Mouse (Mus musculus) erythroblast, adult 5-6 weeks (primary cell): Measurements from ENCODE around the gene Olfr1186. TPM values are rescaled to one million over a fixed set of nuclear protein-coding genes. Genes with fewer than 3 reads are reported as not detected.
"Not testable (repeated sequence)": the region's sequence is repeated elsewhere in the genome, so short reads cannot be mapped to it uniquely, and the experiment has no call there.

Experiments
- ATAC-seq: replicated peaks from 2 replicates; pipeline ENCODE4 v1.8.0; 2016; ENCODE audit warnings: moderate number of reproducible peaks, mild to moderate bottlenecking, moderate TSS enrichment, inconsistent platforms; ENCODE audit not compliant: poor library complexity, low FRiP score, severe bottlenecking
- total RNA-seq, 2 experiments: library from RNA; stranded (forward) in 1 of 2; stranded (reverse) in 1 of 2; fragments of 150-400 nt in 1 of 2; fragments of 200-764, 138-1000 nt in 1 of 2; gene quantifications; 2 replicates each; pipeline versions ENCODE4 v1.2.3 to v1.2.4; 2015 to 2017; ENCODE audit warnings: low replicate concordance in 2 of 2

The Olfr1186 gene
- total RNA-seq (2015; ENCODE audit: low replicate concordance) = not detected in 2 replicates
- total RNA-seq (2017; ENCODE audit: low replicate concordance) = not detected in 2 replicates

GRCm38 (mm10) chr2:88518251-88518650, at the start of gene Olfr1186:
Gene Olfr1186 (plus strand): TSS chr2:88518551.
- no peak for ATAC-seq

GRCm38 (mm10) chr2:88483298-88483697, 35.1 kb upstream of the Olfr1186 start, which contains the start of gene Olfr1184:
Gene Olfr1184 (plus strand): TSS chr2:88483598.
- no peak for ATAC-seq

- no peak for ATAC-seq
Measured at GRCm38 (mm10) chr2:88493020-88493419, 25.3 kb upstream of the Olfr1186 start, which contains the start of gene Olfr1185-ps1. Gene Olfr1185-ps1 (plus strand): TSS chr2:88493320.

GRCm38 (mm10) chr2:88525720-88526119, 7.4 kb downstream of the Olfr1186 start:
- no peak for ATAC-seq

- no peak for ATAC-seq
Measured at GRCm38 (mm10) chr2:88556635-88557034, 38.3 kb downstream of the Olfr1186 start, which contains the start of gene Olfr1188. Gene Olfr1188 (plus strand): TSS chr2:88556935.

GRCm38 (mm10) chr2:88572696-88573095, 54.3 kb downstream of the Olfr1186 start:
- ATAC-seq = not testable (repeated sequence)

Other genes with a start within 250 kb of the Olfr1186 start
- gene Olfr1173, start 238.7 kb upstream of the Olfr1186 start, total RNA-seq (2015; ENCODE audit: low replicate concordance) = not detected in 2 replicates
- gene Olfr1173, start 238.7 kb upstream of the Olfr1186 start, total RNA-seq (2017; ENCODE audit: low replicate concordance) = not detected in 2 replicates
- gene Olfr1174-ps, start 203.4 kb upstream of the Olfr1186 start, total RNA-seq (2015; ENCODE audit: low replicate concordance) = 0.96 TPM in 1 of 2 replicates, not detected in the other
- gene Olfr1174-ps, start 203.4 kb upstream of the Olfr1186 start, total RNA-seq (2017; ENCODE audit: low replicate concordance) = not detected in 2 replicates
- gene Olfr1175-ps, start 191.3 kb upstream of the Olfr1186 start, total RNA-seq (2015; ENCODE audit: low replicate concordance) = not detected in 2 replicates
- gene Olfr1175-ps, start 191.3 kb upstream of the Olfr1186 start, total RNA-seq (2017; ENCODE audit: low replicate concordance) = not detected in 2 replicates
- gene Olfr1176, start 181.8 kb upstream of the Olfr1186 start, total RNA-seq (2015; ENCODE audit: low replicate concordance) = not detected in 2 replicates
- not detected in 2 replicates for gene Olfr1176, start 181.8 kb upstream of the Olfr1186 start, total RNA-seq (2017; ENCODE audit: low replicate concordance)
- not detected in 2 replicates for gene Olfr1177-ps, start 172.1 kb upstream of the Olfr1186 start, total RNA-seq (2015; ENCODE audit: low replicate concordance)
- 1.5 TPM in 1 of 2 replicates, not detected in the other for gene Olfr1177-ps, start 172.1 kb upstream of the Olfr1186 start, total RNA-seq (2017; ENCODE audit: low replicate concordance)
- not detected in 2 replicates for gene Olfr1178, start 131.5 kb upstream of the Olfr1186 start, total RNA-seq (2015; ENCODE audit: low replicate concordance)
- 0.09 and 0.84 TPM in 2 replicates for gene Olfr1178, start 131.5 kb upstream of the Olfr1186 start, total RNA-seq (2017; ENCODE audit: low replicate concordance)
- gene Olfr1179, start 112.1 kb upstream of the Olfr1186 start, total RNA-seq (2015; ENCODE audit: low replicate concordance) = not detected in 2 replicates
- gene Olfr1179, start 112.1 kb upstream of the Olfr1186 start, total RNA-seq (2017; ENCODE audit: low replicate concordance) = not detected in 2 replicates
- not detected in 2 replicates for gene Olfr1180, start 99.4 kb upstream of the Olfr1186 start, total RNA-seq (2015; ENCODE audit: low replicate concordance)
- not detected in 2 replicates for gene Olfr1180, start 99.4 kb upstream of the Olfr1186 start, total RNA-seq (2017; ENCODE audit: low replicate concordance)
- gene Olfr1181, start 92.4 kb upstream of the Olfr1186 start, total RNA-seq (2015; ENCODE audit: low replicate concordance) = not detected in 2 replicates
- gene Olfr1181, start 92.4 kb upstream of the Olfr1186 start, total RNA-seq (2017; ENCODE audit: low replicate concordance) = not detected in 2 replicates
- 0.63 TPM in 1 of 2 replicates, not detected in the other for gene Gm13757, start 69.4 kb upstream of the Olfr1186 start, total RNA-seq (2015; ENCODE audit: low replicate concordance)
- not detected in 2 replicates for gene Gm13757, start 69.4 kb upstream of the Olfr1186 start, total RNA-seq (2017; ENCODE audit: low replicate concordance)
- gene Olfr1183, start 63.7 kb upstream of the Olfr1186 start, total RNA-seq (2015; ENCODE audit: low replicate concordance) = not detected in 2 replicates
- not detected in 2 replicates for gene Olfr1183, start 63.7 kb upstream of the Olfr1186 start, total RNA-seq (2017; ENCODE audit: low replicate concordance)
- not detected in 2 replicates for gene Olfr1184, start 35.0 kb upstream of the Olfr1186 start, total RNA-seq (2015; ENCODE audit: low replicate concordance)
- not detected in 2 replicates for gene Olfr1184, start 35.0 kb upstream of the Olfr1186 start, total RNA-seq (2017; ENCODE audit: low replicate concordance)
- gene Olfr1185-ps1, start 25.2 kb upstream of the Olfr1186 start, total RNA-seq (2015; ENCODE audit: low replicate concordance) = not detected in 2 replicates
- gene Olfr1185-ps1, start 25.2 kb upstream of the Olfr1186 start, total RNA-seq (2017; ENCODE audit: low replicate concordance) = not detected in 2 replicates
- gene Olfr1188, start 38.4 kb downstream of the Olfr1186 start, total RNA-seq (2015; ENCODE audit: low replicate concordance) = not detected in 2 replicates
- not detected in 2 replicates for gene Olfr1188, start 38.4 kb downstream of the Olfr1186 start, total RNA-seq (2017; ENCODE audit: low replicate concordance)
- not detected in 2 replicates for gene Olfr1189, start 67.9 kb downstream of the Olfr1186 start, total RNA-seq (2015; ENCODE audit: low replicate concordance)
- not detected in 2 replicates for gene Olfr1189, start 67.9 kb downstream of the Olfr1186 start, total RNA-seq (2017; ENCODE audit: low replicate concordance)
- gene Olfr1191-ps1, start 122.0 kb downstream of the Olfr1186 start, total RNA-seq (2015; ENCODE audit: low replicate concordance) = not detected in 2 replicates
- not detected in 2 replicates for gene Olfr1191-ps1, start 122.0 kb downstream of the Olfr1186 start, total RNA-seq (2017; ENCODE audit: low replicate concordance)
- not detected in 2 replicates for gene Olfr1192-ps1, start 130.0 kb downstream of the Olfr1186 start, total RNA-seq (2015; ENCODE audit: low replicate concordance)
- 0.14 TPM in 1 of 2 replicates, not detected in the other for gene Olfr1192-ps1, start 130.0 kb downstream of the Olfr1186 start, total RNA-seq (2017; ENCODE audit: low replicate concordance)
- gene Olfr1193, start 157.1 kb downstream of the Olfr1186 start, total RNA-seq (2015; ENCODE audit: low replicate concordance) = not detected in 2 replicates
- not detected in 2 replicates for gene Olfr1193, start 157.1 kb downstream of the Olfr1186 start, total RNA-seq (2017; ENCODE audit: low replicate concordance)
- not detected in 2 replicates for gene Olfr1195, start 170.6 kb downstream of the Olfr1186 start, total RNA-seq (2015; ENCODE audit: low replicate concordance)
- gene Olfr1195, start 170.6 kb downstream of the Olfr1186 start, total RNA-seq (2017; ENCODE audit: low replicate concordance) = not detected in 2 replicates
- gene Olfr1196, start 186.0 kb downstream of the Olfr1186 start, total RNA-seq (2015; ENCODE audit: low replicate concordance) = not detected in 2 replicates
- gene Olfr1196, start 186.0 kb downstream of the Olfr1186 start, total RNA-seq (2017; ENCODE audit: low replicate concordance) = not detected in 2 replicates
- gene Olfr1197, start 213.8 kb downstream of the Olfr1186 start, total RNA-seq (2015; ENCODE audit: low replicate concordance) = not detected in 2 replicates
- gene Olfr1197, start 213.8 kb downstream of the Olfr1186 start, total RNA-seq (2017; ENCODE audit: low replicate concordance) = not detected in 2 replicates
- gene Olfr1198, start 232.8 kb downstream of the Olfr1186 start, total RNA-seq (2015; ENCODE audit: low replicate concordance) = not detected in 2 replicates
- not detected in 2 replicates for gene Olfr1198, start 232.8 kb downstream of the Olfr1186 start, total RNA-seq (2017; ENCODE audit: low replicate concordance)
- gene Olfr1199, start 241.9 kb downstream of the Olfr1186 start, total RNA-seq (2015; ENCODE audit: low replicate concordance) = not detected in 2 replicates
- not detected in 2 replicates for gene Olfr1199, start 241.9 kb downstream of the Olfr1186 start, total RNA-seq (2017; ENCODE audit: low replicate concordance)